Mouse (Mus musculus) ES-E14 (cell line): Measurements from ENCODE around the gene Gm21976. TPM values are rescaled to one million over a fixed set of nuclear protein-coding genes. Genes with fewer than 3 reads are reported as not detected.

Experiments
- DNase-seq: peaks from one replicate; pipeline ENCODE4 v3.0.0-alpha.2; 2013; ENCODE audit warnings: low read depth, low spot score
- H3K27ac ChIP-seq: 2 replicates; pipeline ENCODE4 v1.5.1; 2012; ENCODE audit warnings: low read depth, mild to moderate bottlenecking, low read length, moderate library complexity, mixed read lengths; ENCODE audit not compliant: poor library complexity, insufficient read depth, severe bottlenecking
- H3K36me3 ChIP-seq: 2 replicates; pipeline ENCODE4 v1.6.1; 2012; ENCODE audit warnings: mild to moderate bottlenecking, low read length, moderate library complexity, mixed read lengths; ENCODE audit not compliant: control insufficient read depth, poor library complexity, insufficient read depth, severe bottlenecking
- H3K4me1 ChIP-seq, 2 experiments: fragments of 150-350 bp in 1 of 2; sonication (generic) in 1 of 2; 2 replicates each; pipeline ENCODE4 v1.6.1; 2012; ENCODE audit warnings: low read length in 2 of 2, mild to moderate bottlenecking in 1 of 2, mixed read lengths in 1 of 2; ENCODE audit not compliant: control insufficient read depth in 2 of 2, insufficient read depth in 2 of 2, poor library complexity in 1 of 2
- H3K4me3 ChIP-seq, 2 experiments: fragments of 150-350 bp in 1 of 2; sonication (generic) in 1 of 2; 2 replicates each; pipeline ENCODE4 v1.5.1; 2012; ENCODE audit warnings: low read length in 2 of 2, low read depth in 1 of 2, mild to moderate bottlenecking in 1 of 2, mixed read lengths in 1 of 2; ENCODE audit not compliant: insufficient read depth in 1 of 2, poor library complexity in 1 of 2, severe bottlenecking in 1 of 2
- H3K9ac ChIP-seq: 2 replicates; pipeline ENCODE4 v1.6.1; 2012; ENCODE audit warnings: low read depth, mild to moderate bottlenecking, low read length, mixed read lengths; ENCODE audit not compliant: poor library complexity, insufficient read depth, severe bottlenecking
- H3K9me3 ChIP-seq: fragments of 150-350 bp; sonication (generic); 2 replicates; pipeline ENCODE4 v1.6.1; 2012; ENCODE audit warnings: low read depth, mild to moderate bottlenecking, low read length; ENCODE audit not compliant: control insufficient read depth, insufficient read depth
- CHD2 ChIP-seq: IDR thresholded peaks from 2 replicates; pipeline ENCODE4 v1.6.1; 2014; ENCODE audit warnings: mild to moderate bottlenecking, low read depth, low read length, inconsistent platforms
- HCFC1 ChIP-seq: IDR thresholded peaks from 2 replicates; pipeline ENCODE4 v1.6.1; 2012; ENCODE audit warnings: low read length, inconsistent platforms, borderline replicate concordance; ENCODE audit not compliant: insufficient read depth
- MAFK ChIP-seq: IDR thresholded peaks from 2 replicates; pipeline ENCODE4 v1.6.1; 2014; ENCODE audit warnings: mild to moderate bottlenecking, low read depth, low read length, inconsistent platforms; ENCODE audit not compliant: insufficient read depth
- ZC3H11A ChIP-seq: IDR thresholded peaks from 2 replicates; pipeline ENCODE4 v1.6.1; 2012; ENCODE audit warnings: low read depth, mild to moderate bottlenecking, inconsistent platforms, low read length, borderline replicate concordance
- ZNF384 ChIP-seq: IDR thresholded peaks from 2 replicates; pipeline ENCODE4 v1.6.1; 2012; ENCODE audit warnings: low read depth, low read length, inconsistent platforms
- in situ Hi-C, 2 experiments: fragments of 600-800 bp; cut with MboI; formaldehyde crosslinking; loops; one replicate each; pipeline ENCODE4 v1.15.1; 2025; ENCODE audit warnings: low sequenced_read_pairs in 2 of 2, inconsistent platforms in 1 of 2; ENCODE audit not compliant: unreplicated experiment in 2 of 2
- total RNA-seq: library from RNA; depleted of rRNA; stranded (reverse); fragments of 300-350 nt; gene quantifications from 2 replicates; pipeline ENCODE4 v1.2.3, GENCODE M21; 2012

Gene Gm21976
- total RNA-seq, 1 experiment: not detected

DNA sequence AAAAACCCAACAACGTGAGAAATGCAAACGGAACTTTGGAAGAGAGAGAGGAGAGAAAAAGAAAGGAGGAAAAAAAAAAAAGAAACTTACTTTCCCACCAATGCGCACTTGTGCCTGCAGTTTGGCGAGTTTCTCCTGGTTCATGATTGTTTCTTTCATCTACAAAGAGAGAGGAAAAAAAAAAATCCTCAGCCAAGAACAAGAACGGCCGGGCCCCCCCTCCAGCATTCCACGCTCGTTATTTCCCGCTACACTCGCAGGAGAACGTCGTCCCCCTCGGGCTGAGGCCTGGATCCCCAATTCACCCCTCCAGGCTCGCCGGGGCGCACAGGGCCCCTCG is 36.4 kb downstream of the Gm21976 start:
- peaks cover 21% of the 10 kb centered on the region for H3K36me3 ChIP-seq
- no peaks in the 10 kb centered on the region for H3K9me3 ChIP-seq
- in situ Hi-C loops: no loop called here
- DNase-seq: no peak
- peak overlapping the region; percentile 87 to 94 for H3K4me3 ChIP-seq
- H3K27ac ChIP-seq: peak overlapping the region; percentile 83
- no peak for TF ChIP-seq MAFK
- no peak for TF ChIP-seq HCFC1
- TF ChIP-seq ZNF384: peak; percentile 84
- peaks cover 2 to 11% of the 10 kb centered on the region in 2 experiments; a peak in 1 of 4 replicates for H3K4me1 ChIP-seq
- peak overlapping the region; percentile 97 for H3K9ac ChIP-seq

DNA sequence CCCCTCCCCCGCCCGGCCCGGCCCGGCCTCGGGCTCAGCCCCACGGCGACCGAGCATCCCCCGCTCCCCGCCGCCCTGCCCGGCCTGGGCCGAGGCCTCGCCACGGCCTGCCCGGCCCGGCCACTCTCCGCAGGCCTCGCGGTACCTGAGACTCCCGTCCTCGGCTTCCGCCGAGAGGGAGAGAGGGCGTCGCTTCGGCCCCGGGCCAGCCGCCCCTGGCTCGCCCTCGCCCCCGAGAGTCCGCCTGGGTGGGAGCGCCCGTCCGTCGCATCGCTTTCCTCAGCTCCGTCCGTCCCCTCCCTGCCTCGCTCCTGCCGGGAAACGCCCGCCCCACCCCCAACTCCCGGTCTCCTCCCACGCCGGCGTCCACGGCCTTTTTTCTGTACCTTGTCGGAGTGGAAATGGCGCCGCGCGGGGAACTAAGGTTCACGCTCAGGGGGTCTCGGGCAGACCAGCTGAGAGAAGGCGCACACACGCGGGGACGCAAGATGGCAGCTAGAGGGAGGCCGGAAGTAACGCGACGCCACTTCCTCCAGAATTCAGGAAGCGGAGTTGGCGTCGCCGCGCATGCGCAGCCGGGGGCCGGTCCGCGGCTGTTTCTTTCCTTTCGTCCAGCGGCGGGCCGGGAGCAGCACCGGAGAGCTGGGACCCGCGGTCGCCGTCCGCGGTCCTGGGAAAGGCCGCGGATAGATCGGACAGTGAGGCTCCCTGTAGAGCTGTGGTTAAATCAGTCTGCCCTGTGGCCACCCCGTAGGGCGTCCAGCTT is 37.0 kb downstream of the Gm21976 start, which contains the start of gene Btf3:
TSS of gene Btf3 (minus strand) at position 527 of the 766 bp plus-strand sequence.
- peak within 1 kb of the TSS; percentile 87 to 94 for H3K4me3 ChIP-seq
- in situ Hi-C loops: no loop called here
- no peak for TF ChIP-seq CHD2
- 0 out of 2 replicates have a peak, but pooled peaks have one; percentile 31 for TF ChIP-seq HCFC1
- TF ChIP-seq ZNF384: no peak

GRCm38 (mm10) chr13:98317246-98317677 is 37.6 kb downstream of the Gm21976 start:
- Histone ChIP-seq H3K9ac (peak overlapping the region; percentile 82), H3K4me3 (peak overlapping the region; percentile 87 to 94), H3K4me1 (peaks cover 0 to 11% of the 10 kb centered on the region in 2 experiments; a peak in 1 of 4 replicates), H3K9me3 (no peaks in the 10 kb centered on the region), H3K27ac (peak overlapping the region; percentile 58; the same call in 1 of the 2 replicates), H3K36me3 (peaks cover 12% of the 10 kb centered on the region)
- in situ Hi-C loops: no loop called here
- DNase-seq: no peak
- no peak for TF ChIP-seq ZC3H11A
- no peak for TF ChIP-seq CHD2
- TF ChIP-seq ZNF384: no peak
- TF ChIP-seq HCFC1: no peak
- TF ChIP-seq MAFK: no peak

More for the DNA sequence above, 37.0 kb downstream of the Gm21976 start, which contains the start of gene Btf3:
- Histone ChIP-seq H3K4me1 (peaks cover 2 to 11% of the 10 kb centered on the region in 2 experiments; a peak in 1 of 4 replicates), H3K9ac (peak within 1 kb of the TSS; percentile 97), H3K36me3 (peaks cover 16% of the 10 kb centered on the region), H3K9me3 (no peaks in the 10 kb centered on the region), H3K27ac (peak within 1 kb of the TSS; percentile 83)
- peak; percentile 80 for DNase-seq

DNA sequence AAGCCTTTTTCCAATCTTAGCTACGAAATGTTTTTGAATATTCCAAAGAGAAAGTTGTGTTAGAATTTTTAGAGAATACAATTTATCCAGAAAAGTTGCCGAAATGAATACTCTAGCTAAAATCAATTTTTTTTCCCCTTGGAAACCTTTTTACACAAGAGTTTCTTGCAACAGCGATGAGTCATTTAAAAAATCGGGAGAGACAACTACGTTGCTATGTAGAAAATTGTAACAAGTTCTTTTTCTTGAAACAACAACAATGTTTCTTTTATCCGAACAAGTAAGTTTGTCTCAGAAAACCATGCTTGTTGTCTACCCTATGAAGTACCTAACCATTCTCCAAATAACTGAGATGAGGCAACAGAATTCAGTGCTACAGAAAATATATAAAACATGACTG is 38.2 kb downstream of the Gm21976 start:
- TF ChIP-seq CHD2: no peak
- TF ChIP-seq ZC3H11A: no peak
- TF ChIP-seq HCFC1: no peak
- TF ChIP-seq ZNF384: no peak
- no peak for TF ChIP-seq MAFK
- no peak overlapping the region for H3K9ac ChIP-seq
- H3K36me3 ChIP-seq: peaks cover 7% of the 10 kb centered on the region
- in situ Hi-C loops: no loop called here
- peak overlapping the region in 1 of 2 experiments; percentile 87; a peak in 2 of 4 replicates for H3K4me3 ChIP-seq
- H3K9me3 ChIP-seq: no peaks in the 10 kb centered on the region
- peaks cover 0 to 10% of the 10 kb centered on the region in 2 experiments; a peak in 1 of 4 replicates for H3K4me1 ChIP-seq
- no peak for DNase-seq
- H3K27ac ChIP-seq: no peak overlapping the region

- Histone ChIP-seq H3K4me1 (no peaks in the 10 kb centered on the region), H3K9ac (no peak overlapping the region), H3K9me3 (no peaks in the 10 kb centered on the region), H3K4me3 (no peak overlapping the region), H3K36me3 (no peaks in the 10 kb centered on the region), H3K27ac (no peak overlapping the region)
- DNase-seq: no peak
- TF ChIP-seq CHD2: no peak
- no peak for TF ChIP-seq HCFC1
- no peak for TF ChIP-seq MAFK
- TF ChIP-seq ZC3H11A: no peak
- no peak for TF ChIP-seq ZNF384
- in situ Hi-C loops: no loop called here
Observed at GRCm38 (mm10) chr13:98325034-98325433, 45.3 kb downstream of the Gm21976 start.
